Mouse (Mus musculus) kidney, adult 2 months (tissue): ENCODE results near the gene Daam1. TPM values are rescaled to one million over a fixed set of nuclear protein-coding genes. Genes with fewer than 3 reads are reported as not detected.

Experiments used
- DNase-seq: peaks from one replicate; pipeline ENCODE4 v3.0.0; 2021
- H3K27ac ChIP-seq: fragments of 200-500 bp; 2 replicates; pipeline ENCODE4 v1.5.1; 2012; ENCODE audit warnings: low read depth, low read length, control low read depth, inconsistent platforms; ENCODE audit not compliant: insufficient read depth
- H3K27me3 ChIP-seq: fragments of 200-500 bp; replicated peaks from 2 replicates; pipeline ENCODE4 v1.6.1; 2012; ENCODE audit warnings: mild to moderate bottlenecking, moderate library complexity, low read length, inconsistent platforms; ENCODE audit not compliant: control insufficient read depth, insufficient read depth
- H3K36me3 ChIP-seq: fragments of 200-500 bp; 2 replicates; pipeline ENCODE4 v1.6.1; 2012; ENCODE audit warnings: mild to moderate bottlenecking, moderate library complexity, low read length, inconsistent platforms; ENCODE audit not compliant: control insufficient read depth, insufficient read depth
- H3K4me1 ChIP-seq: fragments of 200-500 bp; 2 replicates; pipeline ENCODE4 v1.6.1; 2011; ENCODE audit warnings: low read length; ENCODE audit not compliant: control insufficient read depth, insufficient read depth
- H3K4me3 ChIP-seq: fragments of 200-500 bp; 2 replicates; pipeline ENCODE4 v1.5.1; 2011; ENCODE audit warnings: mild to moderate bottlenecking, low read depth, low read length, control low read depth; ENCODE audit not compliant: insufficient read depth
- CTCF ChIP-seq: fragments of 200-500 bp; conservative IDR thresholded peaks from 2 replicates; pipeline ENCODE4 v1.5.1; 2011; ENCODE audit warnings: low read depth, mild to moderate bottlenecking, control low read depth, low read length, moderate library complexity, mixed read lengths; ENCODE audit not compliant: insufficient read depth, insufficient read length
- POLR2A ChIP-seq: fragments of 200-500 bp; IDR thresholded peaks from one replicate; pipeline ENCODE4 v1.6.1; 2011; ENCODE audit warnings: low read depth, low read length, control low read depth
- WGBS: fragments of 180-500 bp; shearing (Covaris S2); methylation state at CpG from one replicate; pipeline ENCODE4 v1.1.7; 2018; 5-methylcytosine and 5-hydroxymethylcytosine counted together
- polyA plus RNA-seq: library from polyadenylated mRNA; depleted of rRNA; stranded (reverse); fragments of >200 nt; gene quantifications from 2 replicates; pipeline ENCODE4 v1.2.3, GENCODE M21; 2012

Gene Daam1
- polyA plus RNA-seq, 1 experiment, result 5.2 TPM

DNA sequence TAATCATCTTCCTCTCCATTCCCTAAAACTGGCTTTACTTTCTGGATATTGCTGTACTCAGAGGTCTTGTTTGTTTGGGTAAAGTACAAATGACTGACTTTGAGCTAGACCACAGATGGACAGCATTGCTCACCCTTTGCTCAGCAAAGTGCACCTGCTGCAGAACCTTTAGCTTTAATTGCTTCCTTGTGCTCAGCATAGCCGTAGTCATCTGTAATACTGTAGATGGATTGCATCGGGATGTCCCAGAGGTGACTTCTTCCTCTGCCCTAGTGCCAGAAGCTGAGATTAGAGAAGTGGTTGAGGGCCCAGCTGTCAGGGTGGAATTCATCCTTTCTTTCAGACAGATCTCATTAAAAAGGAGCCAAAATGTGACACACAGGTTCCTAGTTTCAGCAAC is 56.1 kb downstream of the Daam1 start:
- 43% methylated on average over 2 of the region's 2 CpGs for WGBS
- no peak overlapping the region for H3K27ac ChIP-seq
- peaks cover 14% of the 10 kb centered on the region for H3K4me1 ChIP-seq
- TF ChIP-seq CTCF (no peak), POLR2A (no peak)
- H3K36me3 ChIP-seq, result no peaks in the 10 kb centered on the region
- no peak overlapping the region for H3K4me3 ChIP-seq
- H3K27me3 ChIP-seq, result no peaks in the 10 kb centered on the region
- no peak for DNase-seq

- Histone ChIP-seq H3K27ac (no peak overlapping the region), H3K27me3 (no peaks in the 10 kb centered on the region), H3K4me3 (no peak overlapping the region), H3K4me1 (peaks cover 14% of the 10 kb centered on the region), H3K36me3 (no peaks in the 10 kb centered on the region)
- 87% methylated on average over 6 of the region's 6 CpGs for WGBS
- TF ChIP-seq POLR2A, result no peak
- TF ChIP-seq CTCF, result no peak
- no peak for DNase-seq
Observed at GRCm38 (mm10) chr12:71888370-71888769, 57.5 kb downstream of the Daam1 start.

DNA sequence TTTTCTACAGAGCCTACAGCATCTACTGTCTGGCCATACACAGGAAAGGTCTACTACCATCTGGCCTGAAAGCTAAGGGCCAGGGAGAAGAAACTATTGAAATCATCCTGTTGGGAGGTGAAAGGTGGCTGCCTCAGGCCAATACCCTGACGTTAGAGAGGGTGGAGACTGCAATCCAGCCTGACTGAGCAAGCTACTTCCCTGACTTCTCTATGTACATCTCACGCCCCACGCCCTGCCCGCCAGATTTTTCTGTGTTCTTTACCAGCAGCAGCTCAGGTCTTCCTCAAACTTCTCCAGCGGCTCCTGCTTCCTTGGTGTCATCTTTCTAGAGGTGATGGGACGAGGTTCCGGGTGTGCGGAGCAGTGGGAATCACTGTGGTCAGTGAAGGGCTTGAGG is 58.4 kb downstream of the Daam1 start:
- Histone ChIP-seq H3K27ac (no peak overlapping the region), H3K36me3 (no peaks in the 10 kb centered on the region), H3K27me3 (no peaks in the 10 kb centered on the region), H3K4me1 (peaks cover 14% of the 10 kb centered on the region), H3K4me3 (no peak overlapping the region)
- no peak for TF ChIP-seq CTCF
- TF ChIP-seq POLR2A, result no peak
- DNase-seq, result no peak
- WGBS, result 79% methylated on average over 8 of the region's 8 CpGs

- Histone ChIP-seq H3K4me1 (peaks cover 13% of the 10 kb centered on the region), H3K4me3 (no peak overlapping the region), H3K27ac (no peak overlapping the region), H3K36me3 (no peaks in the 10 kb centered on the region), H3K27me3 (no peaks in the 10 kb centered on the region)
- 100% methylated on average over 1 of the region's 1 CpGs for WGBS
- TF ChIP-seq POLR2A, result no peak
- TF ChIP-seq CTCF, result no peak
- DNase-seq, result no peak
Observed at GRCm38 (mm10) chr12:71890282-71890681, 59.4 kb downstream of the Daam1 start.

DNA sequence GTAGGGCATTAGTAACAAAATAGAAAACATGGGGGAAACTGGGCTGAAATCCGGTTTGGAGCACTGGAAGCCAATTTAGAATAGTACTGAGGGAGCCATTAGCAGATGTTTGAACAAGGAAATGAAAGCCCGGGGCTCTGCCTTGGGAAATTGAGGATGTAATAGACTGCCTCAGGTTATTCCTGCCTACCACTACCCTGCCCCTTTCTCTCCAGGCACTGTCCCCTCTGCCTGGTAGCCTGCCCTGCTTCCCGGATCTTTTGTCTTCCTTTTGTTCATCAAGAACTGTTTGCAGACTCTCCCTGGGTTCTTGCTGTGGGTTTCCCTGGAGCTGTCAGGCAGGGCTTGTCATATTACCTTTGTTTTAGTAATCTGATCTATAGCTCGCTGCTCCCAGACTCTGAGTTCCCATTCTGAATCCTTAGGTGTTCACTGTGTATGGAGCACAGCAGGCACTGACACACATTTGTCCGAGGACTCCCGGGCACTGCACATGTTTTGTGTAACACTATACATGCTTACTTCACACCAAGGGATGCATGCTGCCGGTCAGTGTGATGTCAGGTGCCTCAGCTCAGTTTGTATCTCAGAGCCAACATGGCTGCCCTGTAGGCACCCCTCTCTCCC is 61.0 kb downstream of the Daam1 start:
- DNase-seq, result no peak
- TF ChIP-seq CTCF, result no peak
- no peak for TF ChIP-seq POLR2A
- Histone ChIP-seq H3K4me1 (0 out of 2 replicates have a peak, but pooled peaks cover 1% of the 10 kb centered on the region), H3K4me3 (no peak overlapping the region), H3K27me3 (no peaks in the 10 kb centered on the region), H3K36me3 (no peaks in the 10 kb centered on the region), H3K27ac (no peak overlapping the region)
- WGBS, result 60% methylated on average over 7 of the region's 7 CpGs

DNA sequence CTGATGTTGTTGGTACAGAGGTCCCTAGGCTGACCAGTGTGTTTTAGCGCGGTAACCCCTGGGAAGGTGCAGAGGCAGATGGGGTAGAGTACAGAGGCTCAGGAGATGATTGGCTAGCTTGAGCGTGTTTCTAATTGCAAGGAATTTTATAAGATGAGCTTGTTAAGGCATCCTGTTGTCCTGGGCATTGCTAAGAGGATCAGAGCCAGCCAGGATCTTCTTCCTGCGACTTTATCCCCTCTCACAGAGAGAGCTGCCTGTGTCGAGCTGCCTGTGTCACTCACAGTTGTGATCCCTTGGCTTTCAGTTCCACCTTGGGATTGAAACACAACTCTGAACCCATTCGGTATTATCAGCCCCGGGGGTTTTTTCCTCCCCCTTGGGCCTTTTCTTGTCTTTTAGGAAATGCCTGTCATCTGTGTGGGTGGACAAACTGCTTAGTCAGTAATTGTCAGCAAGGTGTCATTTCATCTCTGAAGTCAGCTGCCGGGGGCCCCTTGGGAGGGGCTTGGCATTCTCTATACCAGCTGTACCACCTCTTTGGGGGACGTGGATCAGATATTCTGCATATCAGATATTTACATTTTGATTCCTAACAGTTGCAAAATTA is 62.2 kb downstream of the Daam1 start:
- no peak overlapping the region for H3K4me3 ChIP-seq
- no peaks in the 10 kb centered on the region for H3K4me1 ChIP-seq
- DNase-seq, result no peak
- H3K27ac ChIP-seq, result no peak overlapping the region
- H3K36me3 ChIP-seq, result no peaks in the 10 kb centered on the region
- WGBS, result 61% methylated on average over 9 of the region's 9 CpGs
- no peak for TF ChIP-seq POLR2A
- no peak for TF ChIP-seq CTCF
- no peaks in the 10 kb centered on the region for H3K27me3 ChIP-seq

DNA sequence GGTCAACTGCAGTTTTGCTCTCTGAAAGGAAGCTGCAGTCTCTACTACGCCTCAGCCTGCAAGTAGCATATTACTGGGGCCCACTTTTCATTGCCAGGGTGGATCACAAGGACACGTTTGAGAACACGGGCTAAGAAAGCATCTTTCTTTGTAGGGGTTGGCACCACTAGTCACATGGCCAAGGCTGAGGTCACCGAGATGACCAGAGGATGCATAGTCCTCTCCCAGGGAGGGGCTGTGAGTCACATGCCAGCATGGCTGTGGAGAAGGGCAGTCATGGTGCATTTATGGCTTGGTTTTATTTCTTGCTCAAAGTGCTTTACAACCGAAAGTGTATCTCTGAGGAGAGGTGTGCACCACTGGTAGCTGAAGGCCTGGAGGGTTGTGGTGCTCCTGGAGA is 67.4 kb downstream of the Daam1 start:
- no peak for DNase-seq
- WGBS, result 67% methylated on average over 5 of the region's 5 CpGs
- no peak overlapping the region for H3K27ac ChIP-seq

More for the DNA sequence above, 67.4 kb downstream of the Daam1 start:
- Histone ChIP-seq H3K4me1 (no peaks in the 10 kb centered on the region), H3K4me3 (no peak overlapping the region), H3K27me3 (no peaks in the 10 kb centered on the region), H3K36me3 (no peaks in the 10 kb centered on the region)
- TF ChIP-seq POLR2A (no peak), CTCF (no peak)
